Mouse (Mus musculus) small intestine, adult 2 months (tissue): ENCODE data around the gene Cd3eap.

Experiments used
- CTCF ChIP-seq: fragments of 200-500 bp; IDR thresholded peaks from 2 replicates; pipeline ENCODE4 v1.5.1; 2012; ENCODE audit warnings: low read depth, mild to moderate bottlenecking, control low read depth, inconsistent platforms, low read length, moderate library complexity, mixed read lengths; ENCODE audit not compliant: insufficient replicate concordance, insufficient read length; ENCODE audit errors: extremely low read depth
- POLR2A ChIP-seq: fragments of 200-500 bp; IDR thresholded peaks from 2 replicates; pipeline ENCODE4 v1.6.1; 2012; ENCODE audit warnings: low read depth, mild to moderate bottlenecking, control low read depth, inconsistent platforms, low read length, moderate library complexity

DNA sequence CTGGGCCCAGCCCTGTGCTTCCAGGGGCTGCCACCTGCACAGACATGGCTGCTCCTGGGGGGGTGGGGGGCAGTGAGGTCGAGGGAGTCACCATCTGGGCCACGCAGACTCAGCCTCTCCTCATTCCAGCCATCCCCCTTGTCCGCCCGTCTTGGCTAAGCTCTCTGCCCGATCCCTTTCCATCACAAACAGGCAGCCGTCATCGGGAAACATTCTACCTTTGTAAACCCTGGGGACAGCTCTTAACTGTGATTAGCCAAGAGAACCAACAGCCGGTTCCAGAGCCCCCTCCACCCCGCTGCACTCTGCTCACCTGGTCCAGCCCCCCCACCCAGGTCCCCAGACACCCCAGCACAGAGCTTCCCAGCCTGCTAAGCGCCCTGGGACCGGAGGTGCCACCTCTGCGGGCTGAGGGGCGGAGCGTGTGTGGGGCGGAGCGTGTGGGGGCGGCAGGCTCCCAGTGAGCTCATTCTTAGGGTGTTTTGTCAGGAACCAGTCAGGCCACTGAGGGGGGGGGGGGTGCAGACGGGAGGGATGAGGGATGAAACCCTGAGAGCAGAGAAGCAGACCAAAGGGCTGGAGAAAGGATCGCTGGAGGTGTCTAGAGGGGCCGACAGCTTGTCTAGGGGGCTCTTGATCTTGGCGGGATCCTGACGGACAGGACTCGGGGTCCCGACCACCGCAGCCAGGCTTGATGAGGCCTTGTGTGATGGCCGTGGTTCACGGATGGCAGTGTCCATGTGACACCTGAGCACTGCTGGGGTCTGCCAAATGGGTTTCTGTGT is 40.4 kb upstream of the Cd3eap start:
- TF ChIP-seq CTCF (no peak), POLR2A (no peak)
